Mouse (Mus musculus): ENCODE results near the gene Cdk5rap2.

Cdk5rap2 gene

GRCm38 (mm10) chr4:70409994-70410721 lies at the start of gene Cdk5rap2:
Gene Cdk5rap2, minus strand, starts transcription at chr4:70410443.
- peak; percentile 96 for DNase-seq

GRCm38 (mm10) chr4:70452161-70452560 lies 41.9 kb upstream of the Cdk5rap2 start:
- no peak for DNase-seq

GRCm38 (mm10) chr4:70451750-70452149 lies 41.5 kb upstream of the Cdk5rap2 start:
- peak; percentile 14 for DNase-seq

- DNase-seq = peak; percentile 12
These were observed 39.4 kb upstream of the Cdk5rap2 start for GRCm38 (mm10) chr4:70449668-70450067.

GRCm38 (mm10) chr4:70446774-70447173 lies 36.5 kb upstream of the Cdk5rap2 start:
- DNase-seq = no peak

- DNase-seq = no peak
These were observed 10.0 kb upstream of the Cdk5rap2 start for GRCm38 (mm10) chr4:70420202-70420601.

GRCm38 (mm10) chr4:70412126-70412525 lies 1.9 kb upstream of the Cdk5rap2 start:
- DNase-seq = no peak

GRCm38 (mm10) chr4:70409456-70409855 lies 787 bp downstream of the Cdk5rap2 start:
- DNase-seq = peak; percentile 2

GRCm38 (mm10) chr4:70402109-70402819 lies 8.0 kb downstream of the Cdk5rap2 start:
- DNase-seq = no peak

GRCm38 (mm10) chr4:70399476-70399875 lies 10.8 kb downstream of the Cdk5rap2 start:
- DNase-seq = no peak

GRCm38 (mm10) chr4:70399074-70399473 lies 11.2 kb downstream of the Cdk5rap2 start:
- DNase-seq = no peak

- DNase-seq = no peak
These were observed 12.2 kb downstream of the Cdk5rap2 start for GRCm38 (mm10) chr4:70398088-70398487.

GRCm38 (mm10) chr4:70396701-70397100 lies 13.5 kb downstream of the Cdk5rap2 start:
- no peak for DNase-seq

GRCm38 (mm10) chr4:70394736-70395135 lies 15.5 kb downstream of the Cdk5rap2 start:
- no peak for DNase-seq

- DNase-seq = no peak
These were observed 18.4 kb downstream of the Cdk5rap2 start for GRCm38 (mm10) chr4:70391760-70392372.

GRCm38 (mm10) chr4:70391073-70391472 lies 19.2 kb downstream of the Cdk5rap2 start:
- DNase-seq = no peak

GRCm38 (mm10) chr4:70386206-70386605 lies 24.0 kb downstream of the Cdk5rap2 start:
- DNase-seq = no peak

- DNase-seq = no peak
These were observed 32.9 kb downstream of the Cdk5rap2 start for GRCm38 (mm10) chr4:70377359-70377758.

- no peak for DNase-seq
These were observed 45.0 kb downstream of the Cdk5rap2 start for GRCm38 (mm10) chr4:70365061-70365858.

- DNase-seq = no peak
These were observed 48.9 kb downstream of the Cdk5rap2 start for GRCm38 (mm10) chr4:70361366-70361765.

- DNase-seq = peak; percentile 54
These were observed 54.4 kb downstream of the Cdk5rap2 start for GRCm38 (mm10) chr4:70355659-70356350.

GRCm38 (mm10) chr4:70354448-70354847 lies 55.8 kb downstream of the Cdk5rap2 start:
- no peak for DNase-seq

Data from thymus, postnatal 25 days (tissue).